Mouse (Mus musculus): ENCODE results near the gene Pigc. TPM values are rescaled to one million over a fixed set of nuclear protein-coding genes. Genes with fewer than 3 reads are reported as not detected.

Pigc gene
- polyA plus RNA-seq, 1 experiment = 21.7 TPM

GRCm38 (mm10) chr1:161990684-161991578 is 21.9 kb downstream of the Pigc start:
- no peaks in the 10 kb centered on the region for H3K4me1 ChIP-seq (ENCODE audit: control insufficient read depth, insufficient read depth, low read length)
- TF ChIP-seq POLR2A (IDR thresholded peaks at IDR 0.05; ENCODE audit: borderline replicate concordance, extremely low read depth, low read depth, low read length) = no peak
- no peak for DNase-seq
- no peak overlapping the region for H3K4me3 ChIP-seq (replicated peaks; ENCODE audit: extremely low read depth, low read depth, low read length)
- 71% methylated on average over 10 of the region's 10 CpGs for WGBS

GRCm38 (mm10) chr1:161991846-161992245 is 22.9 kb downstream of the Pigc start:
- WGBS = 93% methylated on average over 11 of the region's 11 CpGs
- DNase-seq = no peak
- H3K4me1 ChIP-seq (ENCODE audit: control insufficient read depth, insufficient read depth, low read length) = no peaks in the 10 kb centered on the region
- TF ChIP-seq CTCF (IDR thresholded peaks at IDR 0.05; ENCODE audit: insufficient read depth, low read length) (no peak), POLR2A (IDR thresholded peaks at IDR 0.05; ENCODE audit: borderline replicate concordance, extremely low read depth, low read depth, low read length) (no peak)
- H3K4me3 ChIP-seq (replicated peaks; ENCODE audit: extremely low read depth, low read depth, low read length) = no peak overlapping the region

GRCm38 (mm10) chr1:161992389-161992788 is 23.4 kb downstream of the Pigc start:
- TF ChIP-seq CTCF (IDR thresholded peaks at IDR 0.05; ENCODE audit: insufficient read depth, low read length) (no peak), POLR2A (IDR thresholded peaks at IDR 0.05; ENCODE audit: borderline replicate concordance, extremely low read depth, low read depth, low read length) (no peak)
- Histone ChIP-seq H3K4me1 (ENCODE audit: control insufficient read depth, insufficient read depth, low read length) (no peaks in the 10 kb centered on the region), H3K4me3 (replicated peaks; ENCODE audit: extremely low read depth, low read depth, low read length) (no peak overlapping the region)
- DNase-seq = no peak
- 81% methylated on average over 7 of the region's 7 CpGs for WGBS

GRCm38 (mm10) chr1:161998781-161999180 is 29.8 kb downstream of the Pigc start:
- DNase-seq = no peak
- Histone ChIP-seq H3K4me1 (ENCODE audit: control insufficient read depth, insufficient read depth, low read length) (peaks cover 5% of the 10 kb centered on the region), H3K4me3 (replicated peaks; ENCODE audit: extremely low read depth, low read depth, low read length) (no peak overlapping the region)
- WGBS = 37% methylated on average over 4 of the region's 4 CpGs
- TF ChIP-seq POLR2A (IDR thresholded peaks at IDR 0.05; ENCODE audit: borderline replicate concordance, extremely low read depth, low read depth, low read length) (no peak), CTCF (IDR thresholded peaks at IDR 0.05; ENCODE audit: insufficient read depth, low read length) (no peak)

DNA sequence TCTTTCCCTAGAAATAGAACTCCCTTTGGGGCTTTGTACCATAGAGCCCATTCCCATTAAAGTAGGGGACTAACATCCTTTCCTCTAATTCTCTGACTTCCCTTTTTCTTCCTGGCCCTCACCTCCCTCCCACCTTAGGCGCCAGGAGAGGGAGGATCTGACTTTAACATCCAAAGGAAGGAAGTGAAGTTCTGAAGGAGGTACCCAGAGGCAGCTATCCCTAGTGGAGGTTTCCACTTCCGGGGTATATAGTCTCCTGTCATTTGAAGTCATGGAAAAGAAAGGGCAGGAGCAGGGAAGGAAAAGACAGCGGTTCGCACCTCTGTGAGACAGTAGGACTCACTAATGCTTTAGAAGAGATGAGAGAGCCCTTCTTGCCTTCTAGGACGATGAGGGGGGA is 30.4 kb downstream of the Pigc start:
- peaks cover 6% of the 10 kb centered on the region for H3K4me1 ChIP-seq (ENCODE audit: control insufficient read depth, insufficient read depth, low read length)
- TF ChIP-seq POLR2A (IDR thresholded peaks at IDR 0.05; ENCODE audit: borderline replicate concordance, extremely low read depth, low read depth, low read length) (no peak), CTCF (IDR thresholded peaks at IDR 0.05; ENCODE audit: insufficient read depth, low read length) (no peak)
- WGBS = 28% methylated on average over 5 of the region's 5 CpGs
- no peak for DNase-seq
- no peak overlapping the region for H3K4me3 ChIP-seq (replicated peaks; ENCODE audit: extremely low read depth, low read depth, low read length)

GRCm38 (mm10) chr1:161999882-162000371 is 30.9 kb downstream of the Pigc start:
- WGBS = 6% methylated on average over 4 of the region's 4 CpGs
- Histone ChIP-seq H3K4me1 (ENCODE audit: control insufficient read depth, insufficient read depth, low read length) (peaks cover 9% of the 10 kb centered on the region), H3K4me3 (replicated peaks; ENCODE audit: extremely low read depth, low read depth, low read length) (peak overlapping the region; percentile 39)
- DNase-seq = peak; percentile 46
- TF ChIP-seq CTCF (IDR thresholded peaks at IDR 0.05; ENCODE audit: insufficient read depth, low read length) (no peak), POLR2A (IDR thresholded peaks at IDR 0.05; ENCODE audit: borderline replicate concordance, extremely low read depth, low read depth, low read length) (no peak)

GRCm38 (mm10) chr1:162001328-162001727 is 32.3 kb downstream of the Pigc start:
- WGBS = 69% methylated on average over 8 of the region's 8 CpGs
- DNase-seq = no peak
- peaks cover 10% of the 10 kb centered on the region for H3K4me1 ChIP-seq (ENCODE audit: control insufficient read depth, insufficient read depth, low read length)
- TF ChIP-seq POLR2A (IDR thresholded peaks at IDR 0.05; ENCODE audit: borderline replicate concordance, extremely low read depth, low read depth, low read length) (no peak), CTCF (IDR thresholded peaks at IDR 0.05; ENCODE audit: insufficient read depth, low read length) (no peak)
- no peak overlapping the region for H3K4me3 ChIP-seq (replicated peaks; ENCODE audit: extremely low read depth, low read depth, low read length)

DNA sequence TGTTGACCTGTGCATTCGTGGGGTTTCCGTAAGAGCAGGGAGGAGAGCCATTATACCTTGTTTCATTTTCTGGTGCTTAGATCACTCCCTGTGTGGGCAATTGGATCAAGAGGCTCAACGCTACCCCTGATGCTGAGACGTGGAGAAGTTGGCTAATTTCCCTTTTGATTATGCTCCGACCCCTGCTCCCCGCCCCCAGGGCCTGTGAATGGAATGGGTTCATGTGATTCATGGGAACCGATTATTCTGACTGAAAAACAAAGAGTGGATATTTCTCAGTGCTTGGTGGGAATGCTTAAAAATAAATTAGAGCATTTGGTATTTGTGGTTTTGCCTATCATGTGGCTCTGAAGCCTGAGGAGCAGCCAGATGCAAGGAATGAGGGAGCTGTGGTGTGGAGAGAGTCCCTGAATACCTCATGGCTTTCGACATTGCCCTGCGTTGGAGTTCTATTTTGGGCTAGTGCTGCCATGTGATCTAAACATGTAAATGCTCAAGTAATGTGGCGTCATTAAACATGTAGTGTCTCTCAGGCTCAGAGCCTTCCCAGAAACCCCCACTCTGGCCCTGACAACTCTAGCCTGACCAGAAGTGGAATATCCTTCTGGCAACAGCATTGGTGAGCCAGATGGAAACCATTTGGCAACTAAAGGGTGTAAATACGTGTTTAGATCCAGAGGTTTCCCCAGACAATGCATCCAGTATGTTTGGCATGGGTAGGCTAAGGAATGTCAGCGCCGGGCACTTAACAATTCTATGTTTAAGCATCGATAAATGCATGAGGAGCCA is 34.9 kb downstream of the Pigc start:
- TF ChIP-seq CTCF (IDR thresholded peaks at IDR 0.05; ENCODE audit: insufficient read depth, low read length) (no peak), POLR2A (IDR thresholded peaks at IDR 0.05; ENCODE audit: borderline replicate concordance, extremely low read depth, low read depth, low read length) (no peak)
- whole genome bisulfite sequencing = 56% methylated on average over 14 of the region's 14 CpGs
- H3K4me1 ChIP-seq (ENCODE audit: control insufficient read depth, insufficient read depth, low read length) = peaks cover 9% of the 10 kb centered on the region
- DNase-seq = no peak
- no peak overlapping the region for H3K4me3 ChIP-seq (replicated peaks; ENCODE audit: extremely low read depth, low read depth, low read length)

- no peak for TF ChIP-seq POLR2A (IDR thresholded peaks at IDR 0.05; ENCODE audit: borderline replicate concordance, extremely low read depth, low read depth, low read length)
- no peak for TF ChIP-seq CTCF (IDR thresholded peaks at IDR 0.05; ENCODE audit: insufficient read depth, low read length)
- WGBS = 18% methylated on average over 7 of the region's 7 CpGs
- no peak for DNase-seq
- H3K4me3 ChIP-seq (replicated peaks; ENCODE audit: extremely low read depth, low read depth, low read length) = no peak overlapping the region
- peaks cover 7% of the 10 kb centered on the region for H3K4me1 ChIP-seq (ENCODE audit: control insufficient read depth, insufficient read depth, low read length)
These were observed 35.5 kb downstream of the Pigc start for GRCm38 (mm10) chr1:162004518-162004780.

All from lung, adult 2 months (tissue).